ENCODE assay signal across 9 mouse cellular contexts in genomic region chr11:34275941-34276340, GRCm38 (mm10). TPM values are rescaled to one million over a fixed set of nuclear protein-coding genes. Genes with fewer than 3 reads are reported as not detected.
DNase-seq lines count a peak whose midpoint lies in the region; ATAC-seq and TF ChIP-seq lines count a peak whose summit lies in the region.
"Had no signal": no experiment of that assay in that cellular context is flagged by ENCODE, and none has a peak within 500 bp of the region (broad histone marks: within the 10 kb centered on the region; RNA-seq: fewer than 3 reads in every experiment).

No protein-coding gene starts in this region.

- ATAC-seq in forebrain, embryonic 13.5 days: no peak
- no peak for ATAC-seq in forebrain, embryonic 11.5 days (replicated peaks; ENCODE audit: low FRiP score)
- no peak for ATAC-seq in lung, postnatal 0 days
- 0 out of 2 replicates have a peak, but pooled peaks have one; percentile 15 for ATAC-seq in neural tube, embryonic 13.5 days (ENCODE audit: low read depth)
- ATAC-seq in heart, embryonic 11.5 days (replicated peaks; ENCODE audit: insufficient number of reproducible peaks, low FRiP score, low TSS enrichment): no peak

- H3K27me3 ChIP-seq in forebrain, embryonic 13.5 days: no peaks in the 10 kb centered on the region
- no peaks in the 10 kb centered on the region for H3K27me3 ChIP-seq in forebrain, embryonic 11.5 days (ENCODE audit: control insufficient read depth, insufficient read depth, low read length)
- H3K27me3 ChIP-seq in lung, postnatal 0 days (replicated peaks; ENCODE audit: insufficient read depth, low read length): no peaks in the 10 kb centered on the region
- H3K27me3 ChIP-seq in neural tube, embryonic 13.5 days: peaks cover 40% of the 10 kb centered on the region
- no peaks in the 10 kb centered on the region for H3K27me3 ChIP-seq in heart, embryonic 11.5 days (ENCODE audit: control insufficient read depth, insufficient read depth, low read length)
- H3K27me3 ChIP-seq: embryonic facial prominence, embryonic 13.5 days had no signal

- TF ChIP-seq EP300 in lung, postnatal 0 days (IDR thresholded peaks at IDR 0.05): no peak

- peaks cover 35% of the 10 kb centered on the region for H3K4me1 ChIP-seq in forebrain, embryonic 13.5 days
- H3K4me1 ChIP-seq in forebrain, embryonic 11.5 days (replicated peaks; ENCODE audit: control insufficient read depth, insufficient read depth, low read length): peaks cover 12% of the 10 kb centered on the region; the same call in 1 of the 2 replicates
- H3K4me1 ChIP-seq in lung, postnatal 0 days (ENCODE audit: insufficient read depth, low read depth, low read length): no peaks in the 10 kb centered on the region
- H3K4me1 ChIP-seq in neural tube, embryonic 13.5 days (replicated peaks): peaks cover 20% of the 10 kb centered on the region
- H3K4me1 ChIP-seq in heart, embryonic 11.5 days (ENCODE audit: control insufficient read depth, insufficient read depth, low read length): no peaks in the 10 kb centered on the region

- H3K9me3 ChIP-seq in forebrain, embryonic 13.5 days (replicated peaks): no peaks in the 10 kb centered on the region
- no peaks in the 10 kb centered on the region for H3K9me3 ChIP-seq in forebrain, embryonic 11.5 days (ENCODE audit: control insufficient read depth, low read length)
- H3K9me3 ChIP-seq in lung, postnatal 0 days (ENCODE audit: low read length): no peaks in the 10 kb centered on the region
- H3K9me3 ChIP-seq in neural tube, embryonic 13.5 days: no peaks in the 10 kb centered on the region
- H3K9me3 ChIP-seq in heart, embryonic 11.5 days (replicated peaks; ENCODE audit: control insufficient read depth, low read length): no peaks in the 10 kb centered on the region
- H3K9me3 ChIP-seq: embryonic facial prominence, embryonic 13.5 days had no signal

- WGBS in forebrain, embryonic 13.5 days: 34% methylated on average over 2 of the region's 2 CpGs
- 45% methylated on average over 2 of the region's 2 CpGs for WGBS in forebrain, embryonic 11.5 days
- 43% methylated on average over 2 of the region's 2 CpGs for WGBS in lung, postnatal 0 days
- 46% methylated on average over 2 of the region's 2 CpGs for WGBS in neural tube, embryonic 13.5 days
- 46% methylated on average over 2 of the region's 2 CpGs for WGBS in heart, embryonic 11.5 days (ENCODE audit: insufficient replicate concordance)

- no peak overlapping the region for H3K27ac ChIP-seq in forebrain, embryonic 13.5 days
- no peak overlapping the region for H3K27ac ChIP-seq in forebrain, embryonic 11.5 days (ENCODE audit: low read depth, low read length)
- H3K27ac ChIP-seq in lung, postnatal 0 days (ENCODE audit: low read length): no peak overlapping the region
- H3K27ac ChIP-seq in neural tube, embryonic 13.5 days (replicated peaks): no peak overlapping the region
- no peak overlapping the region for H3K27ac ChIP-seq in heart, embryonic 11.5 days (ENCODE audit: low read depth, low read length)
- H3K27ac ChIP-seq: embryonic facial prominence, embryonic 13.5 days had no signal

- H3K36me3 ChIP-seq in forebrain, embryonic 13.5 days (ENCODE audit: poor library complexity, severe bottlenecking): no peaks in the 10 kb centered on the region
- no peaks in the 10 kb centered on the region for H3K36me3 ChIP-seq in forebrain, embryonic 11.5 days (ENCODE audit: control insufficient read depth, insufficient read depth, low read length)
- no peaks in the 10 kb centered on the region for H3K36me3 ChIP-seq in lung, postnatal 0 days (ENCODE audit: insufficient read depth, low read length)
- no peaks in the 10 kb centered on the region for H3K36me3 ChIP-seq in neural tube, embryonic 13.5 days
- no peaks in the 10 kb centered on the region for H3K36me3 ChIP-seq in heart, embryonic 11.5 days (ENCODE audit: control insufficient read depth, insufficient read depth, low read length)
- H3K36me3 ChIP-seq: embryonic facial prominence, embryonic 13.5 days had no signal

- H3K4me2 ChIP-seq in forebrain, embryonic 13.5 days: peak overlapping the region; percentile 48
- H3K4me2 ChIP-seq in forebrain, embryonic 11.5 days (ENCODE audit: low read depth, low read length, severe bottlenecking): no peak overlapping the region
- H3K4me2 ChIP-seq in lung, postnatal 0 days (replicated peaks; ENCODE audit: low read depth, low read length): no peak overlapping the region
- H3K4me2 ChIP-seq in neural tube, embryonic 13.5 days: peak overlapping the region; percentile 28; the same call in 1 of the 2 replicates
- H3K4me2 ChIP-seq in heart, embryonic 11.5 days: no peak overlapping the region
- H3K4me2 ChIP-seq: embryonic facial prominence, embryonic 13.5 days had no signal

- peak; percentile 44 for TF ChIP-seq CTCF in lung, postnatal 0 days (IDR thresholded peaks at IDR 0.05)

- H3K9ac ChIP-seq in forebrain, embryonic 13.5 days: no peak overlapping the region
- no peak overlapping the region for H3K9ac ChIP-seq in forebrain, embryonic 11.5 days (ENCODE audit: low read length)
- no peak overlapping the region for H3K9ac ChIP-seq in lung, postnatal 0 days (replicated peaks; ENCODE audit: low read depth)
- H3K9ac ChIP-seq in neural tube, embryonic 13.5 days: no peak overlapping the region
- H3K9ac ChIP-seq in heart, embryonic 11.5 days (ENCODE audit: low read depth, low read length): no peak overlapping the region
- H3K9ac ChIP-seq: embryonic facial prominence, embryonic 13.5 days had no signal

- H3K4me3 ChIP-seq in forebrain, embryonic 13.5 days: no peak overlapping the region
- H3K4me3 ChIP-seq in forebrain, embryonic 11.5 days (ENCODE audit: low read depth, low read length): no peak overlapping the region
- no peak overlapping the region for H3K4me3 ChIP-seq in lung, postnatal 0 days (ENCODE audit: low read depth, low read length)
- H3K4me3 ChIP-seq in neural tube, embryonic 13.5 days: no peak overlapping the region
- no peak overlapping the region for H3K4me3 ChIP-seq in heart, embryonic 11.5 days (ENCODE audit: low read depth, low read length)
- H3K4me3 ChIP-seq: embryonic facial prominence, embryonic 13.5 days had no signal

- no peak for DNase-seq in forebrain, embryonic 11.5 days (ENCODE audit: low spot score)
- no peak for DNase-seq in lung, postnatal 0 days (ENCODE audit: low spot score)
- no peak for DNase-seq in lung, postnatal 4 days
- DNase-seq in adrenal gland, postnatal 36 days: peak; percentile 19 to 34
- DNase-seq in urinary bladder, postnatal 14 days (ENCODE audit: low spot score): no peak

RNA-seq across cellular contexts. Expression of gene Fam196b, which starts 38.7 kb away (rescaled TPM):
- 1.4 and 1.5 TPM in 2 replicates for polyA plus RNA-seq in forebrain, embryonic 13.5 days (2015; fragmentation: Nextera tagmentation; extraction: Ambion mirVana)
- polyA plus RNA-seq in forebrain, embryonic 11.5 days (2014; fragmentation: Nextera tagmentation; extraction: Ambion mirVana): 0.94 and 1.1 TPM in 2 replicates
- 0.08 and 0.10 TPM in 2 replicates for polyA plus RNA-seq in lung, postnatal 0 days (2015; fragmentation: Nextera tagmentation; extraction: Ambion mirVana)
- under 1 TPM in 1 of 2 experiments, not detected in 1; 0.07 TPM for total RNA-seq in adrenal gland, postnatal 36 days (2021)
- polyA plus RNA-seq in neural tube, embryonic 13.5 days (2015; fragmentation: Nextera tagmentation; extraction: Ambion mirVana): 3.4 and 3.8 TPM in 2 replicates
- polyA plus RNA-seq in heart, embryonic 11.5 days (2014; fragmentation: Nextera tagmentation; extraction: Ambion mirVana): 0.27 and 0.43 TPM in 2 replicates

Comparison
In these comparisons a context has a peak if more than half of its experiments do, and no peak if none do; other contexts are left out.
1. H3K4me2 ChIP-seq: peak in forebrain, embryonic 13.5 days (single experiment) and neural tube, embryonic 13.5 days (single experiment); none in forebrain, embryonic 11.5 days (single experiment), lung, postnatal 0 days (single experiment) and heart, embryonic 11.5 days (single experiment).
2. DNase-seq: peak in adrenal gland, postnatal 36 days (2 of 2); none in forebrain, embryonic 11.5 days (single experiment), lung, postnatal 0 days (single experiment), lung, postnatal 4 days (0 of 2) and urinary bladder, postnatal 14 days (single experiment).